Mouse (Mus musculus): ENCODE results near the gene Scel. TPM values are rescaled to one million over a fixed set of nuclear protein-coding genes. Genes with fewer than 3 reads are reported as not detected.

Scel gene
- polyA plus RNA-seq, 1 experiment from 2014 or later, result 2.5 TPM

DNA sequence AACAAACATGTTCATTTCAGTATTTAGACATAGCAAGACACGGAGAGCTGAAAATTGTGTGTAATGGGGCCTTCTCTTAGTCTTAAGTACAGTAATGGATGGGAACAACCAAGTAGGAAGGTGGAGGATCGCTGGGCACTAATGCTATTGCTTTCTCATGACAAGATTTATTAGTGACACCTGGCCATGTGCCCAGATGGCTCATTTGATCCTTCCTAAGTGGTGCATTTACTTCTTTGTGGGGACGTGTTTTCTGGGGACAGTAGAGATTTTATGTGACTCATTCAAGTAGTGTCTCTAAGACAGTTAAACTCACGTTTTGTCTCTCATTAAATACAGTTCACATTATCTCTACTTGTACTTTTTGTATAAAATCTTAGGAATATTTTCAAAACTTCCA lies 73.5 kb downstream of the Scel start:
- no peak overlapping the region for H3K27ac ChIP-seq
- H3K4me3 ChIP-seq, result no peak overlapping the region

DNA sequence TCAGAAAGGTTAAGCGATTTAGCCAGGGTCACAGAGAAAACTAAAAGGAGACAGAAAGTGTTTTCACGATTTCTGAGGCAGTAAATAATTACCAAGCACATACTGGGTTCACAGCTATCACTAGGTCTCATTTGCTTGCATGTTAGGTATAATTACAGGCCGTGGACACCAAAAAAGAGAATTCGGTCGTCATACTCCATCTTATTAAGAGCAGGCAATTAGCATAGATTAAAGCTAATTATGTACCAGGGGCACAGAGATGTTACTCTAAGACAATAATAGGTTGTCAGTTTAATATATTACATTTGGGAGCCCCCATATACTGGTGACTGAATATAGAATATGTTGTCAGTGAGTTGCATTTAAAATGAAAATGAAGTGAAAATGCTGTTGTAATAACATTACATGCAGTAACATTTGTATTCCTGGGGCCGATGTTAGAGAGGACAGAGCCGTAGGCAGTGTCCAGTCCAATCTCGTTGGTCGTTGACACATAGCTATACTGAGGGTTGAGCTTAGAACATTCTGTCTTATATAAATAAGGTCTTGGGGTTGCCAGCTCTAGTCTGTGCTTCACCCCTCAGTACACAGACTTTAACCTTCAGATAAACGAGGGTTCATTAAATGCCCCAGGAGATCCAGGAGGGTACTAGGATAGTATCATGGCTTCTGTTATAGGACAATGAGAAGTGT lies 74.2 kb downstream of the Scel start:
- H3K27ac ChIP-seq, result no peak overlapping the region
- no peak for ATAC-seq (ENCODE audit: insufficient number of reproducible peaks, insufficient read depth, low FRiP score, low TSS enrichment, low read depth)
- H3K4me2 ChIP-seq, result no peak overlapping the region
- H3K4me3 ChIP-seq, result no peak overlapping the region
- H3K27me3 ChIP-seq, result no peaks in the 10 kb centered on the region
- no peaks in the 10 kb centered on the region for H3K9me3 ChIP-seq
- H3K9ac ChIP-seq, result no peak overlapping the region
- no peaks in the 10 kb centered on the region for H3K36me3 ChIP-seq
- 75% methylated on average over 10 of the region's 10 CpGs for WGBS
- no peaks in the 10 kb centered on the region for H3K4me1 ChIP-seq

More for the DNA sequence above, 73.5 kb downstream of the Scel start:
- H3K36me3 ChIP-seq, result no peaks in the 10 kb centered on the region
- WGBS, result 60% methylated on average over 4 of the region's 4 CpGs
- H3K4me1 ChIP-seq, result 0 out of 2 replicates have a peak, but pooled peaks cover 2% of the 10 kb centered on the region
- no peaks in the 10 kb centered on the region for H3K9me3 ChIP-seq
- no peak overlapping the region for H3K4me2 ChIP-seq
- H3K9ac ChIP-seq, result no peak overlapping the region
- ATAC-seq (ENCODE audit: insufficient number of reproducible peaks, insufficient read depth, low FRiP score, low TSS enrichment, low read depth), result no peak
- no peaks in the 10 kb centered on the region for H3K27me3 ChIP-seq

DNA sequence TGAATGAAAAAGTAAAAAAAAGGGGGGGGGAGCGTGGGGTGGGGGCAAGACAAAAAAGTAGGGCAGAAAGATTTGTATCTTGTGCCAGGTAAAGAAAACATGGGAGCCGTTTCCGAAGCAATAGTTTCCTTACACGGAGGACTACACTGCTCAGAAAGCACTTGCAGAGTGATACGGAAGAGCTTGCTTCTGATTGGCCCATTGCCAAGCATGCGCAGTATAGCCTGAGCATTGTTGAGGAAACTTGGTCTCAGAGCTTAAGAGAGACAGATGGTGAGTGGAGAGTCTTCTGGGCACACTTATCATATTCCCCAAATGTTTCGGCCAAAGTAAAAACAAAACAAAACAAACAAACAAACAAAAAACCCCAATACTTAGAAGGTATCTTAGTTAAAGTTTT lies 76.7 kb downstream of the Scel start:
- H3K27ac ChIP-seq, result no peak overlapping the region
- H3K27me3 ChIP-seq, result no peaks in the 10 kb centered on the region
- no peak overlapping the region for H3K4me2 ChIP-seq
- 63% methylated on average over 7 of the region's 7 CpGs for WGBS
- no peak for ATAC-seq (ENCODE audit: insufficient number of reproducible peaks, insufficient read depth, low FRiP score, low TSS enrichment, low read depth)
- H3K9me3 ChIP-seq, result no peaks in the 10 kb centered on the region
- H3K36me3 ChIP-seq, result no peaks in the 10 kb centered on the region
- no peak overlapping the region for H3K9ac ChIP-seq
- no peaks in the 10 kb centered on the region for H3K4me1 ChIP-seq
- H3K4me3 ChIP-seq, result no peak overlapping the region

DNA sequence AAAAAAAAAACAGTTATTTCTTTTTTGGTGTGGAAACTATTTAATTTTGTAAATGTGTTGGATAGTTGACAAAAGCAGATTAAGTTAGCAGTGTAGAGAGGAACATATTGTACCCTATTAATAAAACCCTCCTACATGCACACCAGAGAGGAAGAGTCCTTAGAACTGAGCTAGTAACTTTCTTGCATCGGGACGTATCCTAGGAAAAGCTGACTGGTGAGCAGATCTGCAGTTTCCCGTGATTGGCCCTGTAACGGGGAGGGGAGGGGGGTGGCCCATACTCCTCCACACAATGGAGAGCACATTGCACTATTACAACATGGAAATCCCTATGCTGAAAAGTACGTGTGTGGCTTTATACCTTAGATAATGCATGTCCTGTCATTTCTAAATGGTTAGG lies 82.7 kb downstream of the Scel start:
- Histone ChIP-seq H3K9me3 (no peaks in the 10 kb centered on the region), H3K4me2 (no peak overlapping the region), H3K36me3 (no peaks in the 10 kb centered on the region), H3K27me3 (no peaks in the 10 kb centered on the region), H3K27ac (no peak overlapping the region), H3K4me3 (no peak overlapping the region), H3K9ac (no peak overlapping the region), H3K4me1 (no peaks in the 10 kb centered on the region)
- ATAC-seq (ENCODE audit: insufficient number of reproducible peaks, insufficient read depth, low FRiP score, low TSS enrichment, low read depth), result no peak
- 54% methylated on average over 5 of the region's 5 CpGs for WGBS

DNA sequence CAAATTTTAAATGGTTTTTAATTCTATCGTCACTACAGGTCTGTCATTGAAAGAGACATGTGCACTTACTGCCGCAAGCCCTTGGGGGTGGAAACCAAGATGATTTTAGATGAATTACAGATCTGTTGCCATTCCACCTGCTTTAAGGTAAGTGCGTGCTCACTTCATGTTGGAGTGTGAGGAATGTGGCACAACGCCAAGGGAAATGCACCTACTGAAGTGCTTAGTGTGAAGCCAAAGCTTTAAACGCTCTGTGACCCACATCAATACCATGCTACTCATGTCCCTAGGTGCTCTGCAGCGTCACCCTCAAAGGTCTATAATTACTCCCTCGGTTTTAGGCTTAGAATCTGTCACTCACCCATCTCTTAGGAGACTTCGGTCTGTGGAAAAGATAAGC lies 94.9 kb downstream of the Scel start:
- no peaks in the 10 kb centered on the region for H3K4me1 ChIP-seq
- WGBS, result 74% methylated on average over 8 of the region's 8 CpGs

DNA sequence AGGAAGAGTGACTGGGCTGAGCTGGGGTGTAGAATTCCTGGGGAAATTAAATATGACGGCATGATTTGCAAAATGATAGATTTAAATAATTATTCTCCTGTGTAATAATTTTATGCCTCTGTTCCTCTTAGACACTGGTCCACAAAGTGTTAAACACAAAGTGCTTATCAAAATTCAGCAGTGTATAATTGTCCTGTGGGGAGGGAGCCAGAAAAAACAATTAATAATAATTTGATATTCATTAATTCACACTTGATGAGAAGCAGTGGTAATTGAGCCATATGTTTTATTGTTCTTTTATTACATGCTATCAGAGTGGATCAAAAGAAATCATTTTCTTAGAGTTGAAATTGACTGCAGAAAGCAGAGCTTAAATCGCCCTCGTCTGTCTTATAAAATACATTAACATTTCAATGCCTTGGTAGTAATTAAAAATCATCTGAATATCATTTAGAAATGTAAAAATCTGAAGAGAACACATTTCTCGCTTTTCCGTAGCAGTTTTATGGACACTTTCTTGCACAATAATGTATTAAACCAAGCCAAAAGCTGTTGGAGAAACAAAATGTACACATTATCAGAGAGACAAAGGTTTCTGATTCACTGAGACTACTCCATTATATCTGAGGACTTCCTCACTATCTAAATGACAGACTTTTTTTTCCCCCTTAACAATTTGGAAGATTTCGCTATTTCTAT lies 100.6 kb downstream of the Scel start:
- Histone ChIP-seq H3K36me3 (no peaks in the 10 kb centered on the region), H3K4me2 (no peak overlapping the region), H3K9ac (no peak overlapping the region), H3K4me1 (no peaks in the 10 kb centered on the region), H3K27me3 (no peaks in the 10 kb centered on the region), H3K9me3 (no peaks in the 10 kb centered on the region), H3K27ac (no peak overlapping the region), H3K4me3 (no peak overlapping the region)
- WGBS, result 84% methylated on average over 6 of the region's 6 CpGs
- ATAC-seq (ENCODE audit: insufficient number of reproducible peaks, insufficient read depth, low FRiP score, low TSS enrichment, low read depth), result no peak

More for the DNA sequence above, 94.9 kb downstream of the Scel start:
- no peaks in the 10 kb centered on the region for H3K36me3 ChIP-seq
- no peaks in the 10 kb centered on the region for H3K27me3 ChIP-seq
- no peaks in the 10 kb centered on the region for H3K9me3 ChIP-seq
- H3K9ac ChIP-seq, result no peak overlapping the region
- H3K27ac ChIP-seq, result no peak overlapping the region
- no peak overlapping the region for H3K4me2 ChIP-seq
- no peak for ATAC-seq (ENCODE audit: insufficient number of reproducible peaks, insufficient read depth, low FRiP score, low TSS enrichment, low read depth)
- no peak overlapping the region for H3K4me3 ChIP-seq

DNA sequence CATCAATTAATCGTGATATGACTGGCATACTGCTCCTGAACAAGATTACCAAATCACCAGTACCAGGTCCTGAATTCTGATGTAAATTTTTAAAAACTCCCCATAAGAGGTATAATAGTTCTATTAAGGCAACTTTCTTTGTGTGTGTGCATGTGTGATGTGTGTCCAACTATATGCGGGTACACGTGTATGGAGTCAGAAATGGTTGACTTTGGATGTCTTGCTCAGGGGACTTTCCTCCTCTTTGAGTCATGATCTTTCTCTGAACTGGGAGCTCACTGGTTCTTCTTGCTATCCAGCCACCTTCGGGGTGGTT lies 101.1 kb downstream of the Scel start:
- H3K4me3 ChIP-seq, result no peak overlapping the region
- WGBS, result 88% methylated on average over 4 of the region's 4 CpGs
- H3K9me3 ChIP-seq, result no peaks in the 10 kb centered on the region
- no peaks in the 10 kb centered on the region for H3K27me3 ChIP-seq
- no peak overlapping the region for H3K4me2 ChIP-seq
- no peak for ATAC-seq (ENCODE audit: insufficient number of reproducible peaks, insufficient read depth, low FRiP score, low TSS enrichment, low read depth)
- no peaks in the 10 kb centered on the region for H3K4me1 ChIP-seq
- H3K27ac ChIP-seq, result no peak overlapping the region
- H3K36me3 ChIP-seq, result no peaks in the 10 kb centered on the region
- H3K9ac ChIP-seq, result no peak overlapping the region

DNA sequence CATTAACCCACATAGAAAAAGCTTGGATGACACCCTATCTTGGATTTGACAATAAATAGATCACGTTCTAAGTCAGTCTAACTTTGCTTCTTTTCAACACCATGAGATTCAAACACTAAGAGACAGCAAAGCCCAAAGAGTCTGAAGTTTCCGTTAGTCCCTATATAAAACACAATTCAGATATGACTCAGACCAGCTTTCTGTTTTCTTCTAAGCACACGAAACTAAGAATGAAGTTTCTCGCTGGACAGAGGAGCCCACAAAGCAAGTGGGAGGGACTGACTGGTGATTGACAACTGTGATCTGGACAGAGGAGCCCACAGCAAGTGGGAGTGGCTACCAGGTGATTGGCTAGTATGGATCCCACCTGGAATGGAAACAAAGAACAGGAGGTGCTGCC lies 106.6 kb downstream of the Scel start:
- WGBS, result 87% methylated on average over 4 of the region's 4 CpGs
- no peaks in the 10 kb centered on the region for H3K4me1 ChIP-seq
- ATAC-seq (ENCODE audit: insufficient number of reproducible peaks, insufficient read depth, low FRiP score, low TSS enrichment, low read depth), result no peak
- no peak overlapping the region for H3K4me2 ChIP-seq
- H3K27me3 ChIP-seq, result no peaks in the 10 kb centered on the region
- H3K9me3 ChIP-seq, result no peaks in the 10 kb centered on the region
- no peak overlapping the region for H3K4me3 ChIP-seq
- H3K27ac ChIP-seq, result no peak overlapping the region
- H3K9ac ChIP-seq, result no peak overlapping the region
- no peaks in the 10 kb centered on the region for H3K36me3 ChIP-seq

DNA sequence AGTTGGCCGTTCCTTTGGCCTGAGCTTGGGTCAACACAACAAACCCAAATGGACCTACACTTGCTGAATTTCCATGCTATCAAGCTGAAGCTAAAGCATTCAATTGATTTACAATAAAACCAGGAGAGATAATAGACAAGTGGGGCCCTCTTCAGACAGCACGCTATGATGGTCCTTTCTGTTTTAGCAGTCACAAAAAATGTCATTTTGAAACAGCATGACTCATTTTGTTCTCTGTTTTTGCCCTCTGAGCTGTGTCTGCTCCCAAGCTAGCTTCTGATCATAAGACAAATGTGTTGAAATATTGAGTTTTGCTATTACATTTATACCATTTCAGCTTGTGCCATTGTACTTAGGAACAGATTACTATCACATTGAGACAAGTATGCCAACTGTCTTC lies 108.1 kb downstream of the Scel start:
- Histone ChIP-seq H3K4me1 (no peaks in the 10 kb centered on the region), H3K36me3 (no peaks in the 10 kb centered on the region)
- ATAC-seq (ENCODE audit: insufficient number of reproducible peaks, insufficient read depth, low FRiP score, low TSS enrichment, low read depth), result no peak

DNA sequence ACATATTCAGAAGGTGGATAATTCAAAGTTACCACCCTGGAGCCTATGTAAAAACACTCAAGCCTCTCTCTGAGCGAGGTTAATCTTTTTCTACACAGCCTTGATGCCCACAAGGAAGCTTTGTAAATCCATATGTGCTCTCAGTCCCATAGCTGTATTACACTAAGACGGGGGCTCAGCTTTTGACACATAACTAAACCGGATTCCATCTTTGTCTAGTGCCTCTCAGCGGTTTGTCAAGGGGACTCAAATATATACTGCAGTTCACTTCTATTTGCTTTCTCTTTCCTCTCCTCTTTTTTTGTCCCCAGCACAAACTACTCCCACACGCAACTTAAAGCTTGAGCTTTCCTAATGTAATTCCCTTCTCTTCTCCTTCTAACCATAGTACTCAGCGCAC lies 113.0 kb downstream of the Scel start:
- H3K27ac ChIP-seq, result no peak overlapping the region
- no peak overlapping the region for H3K4me2 ChIP-seq
- H3K36me3 ChIP-seq, result no peaks in the 10 kb centered on the region
- no peaks in the 10 kb centered on the region for H3K4me1 ChIP-seq
- H3K9me3 ChIP-seq, result no peaks in the 10 kb centered on the region
- no peaks in the 10 kb centered on the region for H3K27me3 ChIP-seq
- no peak for ATAC-seq (ENCODE audit: insufficient number of reproducible peaks, insufficient read depth, low FRiP score, low TSS enrichment, low read depth)
- H3K4me3 ChIP-seq, result no peak overlapping the region
- 86% methylated on average over 6 of the region's 6 CpGs for WGBS
- H3K9ac ChIP-seq, result no peak overlapping the region

More for the DNA sequence above, 108.1 kb downstream of the Scel start:
- no peak overlapping the region for H3K4me3 ChIP-seq
- no peak overlapping the region for H3K9ac ChIP-seq
- no peak overlapping the region for H3K4me2 ChIP-seq
- no peaks in the 10 kb centered on the region for H3K9me3 ChIP-seq
- WGBS, result 93% methylated on average over 2 of the region's 2 CpGs
- no peak overlapping the region for H3K27ac ChIP-seq
- H3K27me3 ChIP-seq, result no peaks in the 10 kb centered on the region

DNA sequence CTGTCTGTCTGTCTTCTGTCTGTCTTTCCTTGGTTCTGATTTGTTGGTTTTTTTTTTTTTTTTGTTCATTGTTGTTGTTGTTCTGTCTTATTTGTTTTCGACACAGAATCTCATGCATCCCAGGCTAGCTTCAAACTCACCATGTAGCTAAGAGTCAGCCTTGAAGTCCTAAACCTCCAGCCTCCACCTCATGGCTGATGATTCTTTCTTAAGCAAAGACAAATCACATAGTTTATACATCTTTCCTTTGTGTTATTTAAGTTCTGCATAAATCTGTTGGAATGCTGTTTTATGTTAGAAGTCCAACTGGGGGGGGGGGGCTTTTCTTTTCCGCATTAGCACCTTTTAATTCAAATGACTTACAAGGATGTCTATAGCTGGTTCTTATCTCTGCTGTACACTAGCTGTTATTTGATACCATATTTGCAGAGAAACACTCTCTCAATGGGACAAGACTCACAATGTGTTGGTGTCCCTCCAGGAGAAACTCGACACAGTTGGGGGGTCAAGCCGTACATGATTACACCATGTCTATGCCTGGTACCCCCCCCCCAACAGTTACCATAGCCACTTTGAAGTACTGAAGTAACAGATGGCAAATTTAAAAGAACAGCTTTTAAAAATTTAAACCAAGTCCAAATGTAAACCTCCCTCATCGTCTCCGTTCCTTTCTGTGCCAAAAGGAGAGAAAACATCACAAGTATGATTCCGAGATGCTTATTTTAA lies 116.7 kb downstream of the Scel start:
- Histone ChIP-seq H3K36me3 (no peaks in the 10 kb centered on the region), H3K4me3 (no peak overlapping the region), H3K9me3 (no peaks in the 10 kb centered on the region), H3K9ac (no peak overlapping the region), H3K4me2 (no peak overlapping the region), H3K4me1 (no peaks in the 10 kb centered on the region), H3K27me3 (no peaks in the 10 kb centered on the region), H3K27ac (no peak overlapping the region)
- 59% methylated on average over 7 of the region's 7 CpGs for WGBS
- no peak for ATAC-seq (ENCODE audit: insufficient number of reproducible peaks, insufficient read depth, low FRiP score, low TSS enrichment, low read depth)

DNA sequence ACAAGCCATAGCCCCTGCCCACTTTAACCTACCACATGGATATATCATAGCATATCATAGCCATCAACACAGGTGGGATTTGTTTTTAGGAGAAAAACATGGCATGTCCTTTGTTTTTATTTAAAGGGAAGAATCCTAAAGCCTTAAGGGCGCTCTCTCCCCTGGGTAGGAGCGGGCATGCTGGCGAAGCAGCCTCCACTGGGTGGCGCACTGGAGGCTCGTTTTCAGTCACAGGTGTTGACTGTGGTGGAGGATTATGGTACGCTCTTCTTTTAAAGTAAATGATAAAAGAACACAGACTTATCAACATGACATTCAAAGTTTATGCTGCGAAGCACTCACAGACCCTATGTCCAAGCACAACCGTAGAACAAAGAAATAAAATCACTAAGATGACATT lies 117.4 kb downstream of the Scel start:
- no peaks in the 10 kb centered on the region for H3K27me3 ChIP-seq
- no peak for ATAC-seq (ENCODE audit: insufficient number of reproducible peaks, insufficient read depth, low FRiP score, low TSS enrichment, low read depth)
- H3K27ac ChIP-seq, result no peak overlapping the region
- H3K9me3 ChIP-seq, result no peaks in the 10 kb centered on the region
- WGBS, result 79% methylated on average over 8 of the region's 8 CpGs
- H3K9ac ChIP-seq, result no peak overlapping the region
- no peaks in the 10 kb centered on the region for H3K4me1 ChIP-seq
- H3K36me3 ChIP-seq, result no peaks in the 10 kb centered on the region
- no peak overlapping the region for H3K4me2 ChIP-seq
- no peak overlapping the region for H3K4me3 ChIP-seq

All from embryonic facial prominence, embryonic 13.5 days (tissue).